Mouse (Mus musculus) lung, postnatal 0 days (tissue): ENCODE measurements at regions not wholly inside any gene's neighbourhood (a gene's known extent, or its start where the extent isn't known, plus 50 kb on each side); places are given as distances from the start of the nearest gene placed in this dataset.

Experiments
- CTCF ChIP-seq: IDR thresholded peaks from 2 replicates; pipeline ENCODE4 v1.5.1; 2016; ENCODE audit warnings: antibody characterized with exemption, mild to moderate bottlenecking
- EP300 ChIP-seq: IDR thresholded peaks from 2 replicates; pipeline ENCODE4 v1.6.1; 2016; ENCODE audit warnings: antibody characterized with exemption, mild to moderate bottlenecking, control low read depth

GRCm38 (mm10) chr17:45237246-45237645 is 196.3 kb downstream of the Cdc5l start:
- TF ChIP-seq EP300 (no peak), CTCF (peak; percentile 29)
